Mouse (Mus musculus): ENCODE measurements around the gene Rgs3. TPM values are rescaled to one million over a fixed set of nuclear protein-coding genes. Genes with fewer than 3 reads are reported as not detected.

Rgs3 gene
- polyA plus RNA-seq, 1 experiment: 17.2 TPM

- no peak for TF ChIP-seq CTCF (IDR thresholded peaks at IDR 0.05; ENCODE audit: low read depth, low read length)
- TF ChIP-seq POLR2A (IDR thresholded peaks at IDR 0.05; ENCODE audit: borderline replicate concordance, low read depth, low read length): no peak
- Histone ChIP-seq H3K4me3 (ENCODE audit: insufficient read depth, low read length) (no peak overlapping the region), H3K4me1 (ENCODE audit: control insufficient read depth, insufficient read depth, low read length) (peaks cover 24% of the 10 kb centered on the region), H3K27ac (ENCODE audit: insufficient read depth, low read depth, low read length) (no peak overlapping the region)
Measured at GRCm38 (mm10) chr4:62705013-62705412, 145.4 kb downstream of the Rgs3 start.

- TF ChIP-seq POLR2A (IDR thresholded peaks at IDR 0.05; ENCODE audit: borderline replicate concordance, low read depth, low read length): no peak
- no peak for TF ChIP-seq CTCF (IDR thresholded peaks at IDR 0.05; ENCODE audit: low read depth, low read length)
- no peak overlapping the region for H3K4me3 ChIP-seq (ENCODE audit: insufficient read depth, low read length)
- no peak overlapping the region for H3K27ac ChIP-seq (ENCODE audit: insufficient read depth, low read depth, low read length)
- peaks cover 19% of the 10 kb centered on the region for H3K4me1 ChIP-seq (ENCODE audit: control insufficient read depth, insufficient read depth, low read length)
Measured at GRCm38 (mm10) chr4:62705749-62706148, 146.1 kb downstream of the Rgs3 start.

- Histone ChIP-seq H3K27ac (ENCODE audit: insufficient read depth, low read depth, low read length) (no peak overlapping the region), H3K4me3 (ENCODE audit: insufficient read depth, low read length) (no peak overlapping the region)
Measured at GRCm38 (mm10) chr4:62708084-62708483, 148.4 kb downstream of the Rgs3 start.

GRCm38 (mm10) chr4:62708994-62709393 lies 149.3 kb downstream of the Rgs3 start:
- TF ChIP-seq CTCF (IDR thresholded peaks at IDR 0.05; ENCODE audit: low read depth, low read length) (no peak), POLR2A (IDR thresholded peaks at IDR 0.05; ENCODE audit: borderline replicate concordance, low read depth, low read length) (no peak)
- Histone ChIP-seq H3K27ac (ENCODE audit: insufficient read depth, low read depth, low read length) (no peak overlapping the region), H3K4me3 (ENCODE audit: insufficient read depth, low read length) (no peak overlapping the region), H3K4me1 (ENCODE audit: control insufficient read depth, insufficient read depth, low read length) (peaks cover 9% of the 10 kb centered on the region)

More at GRCm38 (mm10) chr4:62708084-62708483, 148.4 kb downstream of the Rgs3 start:
- H3K4me1 ChIP-seq (ENCODE audit: control insufficient read depth, insufficient read depth, low read length): peaks cover 9% of the 10 kb centered on the region
- TF ChIP-seq POLR2A (IDR thresholded peaks at IDR 0.05; ENCODE audit: borderline replicate concordance, low read depth, low read length) (no peak), CTCF (IDR thresholded peaks at IDR 0.05; ENCODE audit: low read depth, low read length) (no peak)

- Histone ChIP-seq H3K4me1 (ENCODE audit: control insufficient read depth, insufficient read depth, low read length) (peaks cover 9% of the 10 kb centered on the region), H3K27ac (ENCODE audit: insufficient read depth, low read depth, low read length) (no peak overlapping the region)
- TF ChIP-seq POLR2A (IDR thresholded peaks at IDR 0.05; ENCODE audit: borderline replicate concordance, low read depth, low read length): no peak
- no peak for TF ChIP-seq CTCF (IDR thresholded peaks at IDR 0.05; ENCODE audit: low read depth, low read length)
Measured at GRCm38 (mm10) chr4:62709448-62709847, 149.8 kb downstream of the Rgs3 start.

GRCm38 (mm10) chr4:62711159-62711558 lies 151.5 kb downstream of the Rgs3 start:
- TF ChIP-seq CTCF (IDR thresholded peaks at IDR 0.05; ENCODE audit: low read depth, low read length) (no peak), POLR2A (IDR thresholded peaks at IDR 0.05; ENCODE audit: borderline replicate concordance, low read depth, low read length) (no peak)
- Histone ChIP-seq H3K27ac (ENCODE audit: insufficient read depth, low read depth, low read length) (no peak overlapping the region), H3K4me3 (ENCODE audit: insufficient read depth, low read length) (no peak overlapping the region), H3K4me1 (ENCODE audit: control insufficient read depth, insufficient read depth, low read length) (peaks cover 9% of the 10 kb centered on the region)

More at GRCm38 (mm10) chr4:62709448-62709847, 149.8 kb downstream of the Rgs3 start:
- no peak overlapping the region for H3K4me3 ChIP-seq (ENCODE audit: insufficient read depth, low read length)

GRCm38 (mm10) chr4:62711582-62711981 lies 151.9 kb downstream of the Rgs3 start:
- TF ChIP-seq CTCF (IDR thresholded peaks at IDR 0.05; ENCODE audit: low read depth, low read length) (no peak), POLR2A (IDR thresholded peaks at IDR 0.05; ENCODE audit: borderline replicate concordance, low read depth, low read length) (no peak)
- Histone ChIP-seq H3K4me1 (ENCODE audit: control insufficient read depth, insufficient read depth, low read length) (peaks cover 9% of the 10 kb centered on the region), H3K4me3 (ENCODE audit: insufficient read depth, low read length) (no peak overlapping the region), H3K27ac (ENCODE audit: insufficient read depth, low read depth, low read length) (no peak overlapping the region)

GRCm38 (mm10) chr4:62720861-62721260 lies 161.2 kb downstream of the Rgs3 start:
- H3K4me1 ChIP-seq (ENCODE audit: control insufficient read depth, insufficient read depth, low read length): no peaks in the 10 kb centered on the region
- H3K4me3 ChIP-seq (ENCODE audit: insufficient read depth, low read length): no peak overlapping the region
- TF ChIP-seq POLR2A (IDR thresholded peaks at IDR 0.05; ENCODE audit: borderline replicate concordance, low read depth, low read length): no peak
- no peak for TF ChIP-seq CTCF (IDR thresholded peaks at IDR 0.05; ENCODE audit: low read depth, low read length)
- H3K27ac ChIP-seq (ENCODE audit: insufficient read depth, low read depth, low read length): no peak overlapping the region

GRCm38 (mm10) chr4:62722021-62722426 lies 162.4 kb downstream of the Rgs3 start:
- no peaks in the 10 kb centered on the region for H3K4me1 ChIP-seq (ENCODE audit: control insufficient read depth, insufficient read depth, low read length)
- no peak overlapping the region for H3K27ac ChIP-seq (ENCODE audit: insufficient read depth, low read depth, low read length)
- H3K4me3 ChIP-seq (ENCODE audit: insufficient read depth, low read length): no peak overlapping the region
- TF ChIP-seq POLR2A (IDR thresholded peaks at IDR 0.05; ENCODE audit: borderline replicate concordance, low read depth, low read length): no peak
- TF ChIP-seq CTCF (IDR thresholded peaks at IDR 0.05; ENCODE audit: low read depth, low read length): no peak

- H3K27ac ChIP-seq (ENCODE audit: insufficient read depth, low read depth, low read length): no peak overlapping the region
- TF ChIP-seq POLR2A (IDR thresholded peaks at IDR 0.05; ENCODE audit: borderline replicate concordance, low read depth, low read length) (no peak), CTCF (IDR thresholded peaks at IDR 0.05; ENCODE audit: low read depth, low read length) (no peak)
- peaks cover 10% of the 10 kb centered on the region for H3K4me1 ChIP-seq (ENCODE audit: control insufficient read depth, insufficient read depth, low read length)
- no peak overlapping the region for H3K4me3 ChIP-seq (ENCODE audit: insufficient read depth, low read length)
Measured at GRCm38 (mm10) chr4:62723795-62724194, 164.1 kb downstream of the Rgs3 start.
